Mouse (Mus musculus): Measurements from ENCODE around the gene St3gal3.

GRCm38 (mm10) chr4:118042671-118043320 lies 91.9 kb downstream of the St3gal3 start:
- TF ChIP-seq CTCF (IDR thresholded peaks at IDR 0.05; ENCODE audit: low read depth), result no peak
- no peak for TF ChIP-seq EP300 (IDR thresholded peaks at IDR 0.05; ENCODE audit: low read depth)
